Mouse (Mus musculus) kidney, postnatal 14 days (tissue): ENCODE data around the gene Fancd2.
A peak's percentile ranks its signal among the peaks of the same experiment; 100 is the strongest.

Experiments
- DNase-seq: peaks from one replicate; pipeline ENCODE4 v3.0.0; 2022; ENCODE audit warnings: mixed read lengths

The Fancd2 gene

GRCm38 (mm10) chr6:113523420-113523819, 8.1 kb upstream of the Fancd2 start:
- no peak for DNase-seq

GRCm38 (mm10) chr6:113531840-113532404, 440 bp downstream of the Fancd2 start:
- DNase-seq = peak; percentile 2

GRCm38 (mm10) chr6:113534886-113535285, 3.4 kb downstream of the Fancd2 start:
- no peak for DNase-seq

GRCm38 (mm10) chr6:113541610-113542009, 10.1 kb downstream of the Fancd2 start:
- DNase-seq = no peak

- no peak for DNase-seq
Observed at GRCm38 (mm10) chr6:113543906-113544481, 12.5 kb downstream of the Fancd2 start.

GRCm38 (mm10) chr6:113559736-113560135, 28.3 kb downstream of the Fancd2 start:
- DNase-seq = no peak

- peak; percentile 41 for DNase-seq
Observed at GRCm38 (mm10) chr6:113564557-113564956, 33.1 kb downstream of the Fancd2 start.

GRCm38 (mm10) chr6:113576044-113576443, 44.6 kb downstream of the Fancd2 start:
- no peak for DNase-seq

- no peak for DNase-seq
Observed at GRCm38 (mm10) chr6:113579306-113579705, 47.8 kb downstream of the Fancd2 start.

GRCm38 (mm10) chr6:113583023-113583422, 51.5 kb downstream of the Fancd2 start:
- DNase-seq = no peak

GRCm38 (mm10) chr6:113585065-113585464, 53.6 kb downstream of the Fancd2 start:
- DNase-seq = no peak

- DNase-seq = peak; percentile 83
Observed at GRCm38 (mm10) chr6:113586466-113587183, 55.1 kb downstream of the Fancd2 start.

GRCm38 (mm10) chr6:113592637-113593036, 61.2 kb downstream of the Fancd2 start:
- DNase-seq = no peak

- DNase-seq = no peak
Observed at GRCm38 (mm10) chr6:113597945-113598344, 66.5 kb downstream of the Fancd2 start.

- DNase-seq = peak; percentile 20
Observed at GRCm38 (mm10) chr6:113599833-113600232, 68.4 kb downstream of the Fancd2 start.

- DNase-seq = no peak
Observed at GRCm38 (mm10) chr6:113600543-113601139, 69.2 kb downstream of the Fancd2 start, which contains the start of gene Fancd2os. Fancd2os (minus strand) TSS chr6:113600715.

- DNase-seq = no peak
Observed at GRCm38 (mm10) chr6:113602821-113603220, 71.3 kb downstream of the Fancd2 start.

- DNase-seq = no peak
Observed at GRCm38 (mm10) chr6:113603993-113604392, 72.5 kb downstream of the Fancd2 start.

GRCm38 (mm10) chr6:113604432-113605223, 73.1 kb downstream of the Fancd2 start, which contains the start of gene Brk1:
Brk1 (plus strand) TSS chr6:113604772.
- DNase-seq = peak; percentile 93

GRCm38 (mm10) chr6:113605224-113605545, 73.7 kb downstream of the Fancd2 start:
- DNase-seq = no peak

GRCm38 (mm10) chr6:113608871-113609270, 77.4 kb downstream of the Fancd2 start:
- no peak for DNase-seq

GRCm38 (mm10) chr6:113609293-113609692, 77.8 kb downstream of the Fancd2 start:
- DNase-seq = no peak
